Comparison of ENCODE assay signal across 25 mouse cellular contexts in genomic region chr17:6117148-6117725, GRCm38 (mm10). TPM values are rescaled to one million over a fixed set of nuclear protein-coding genes. Genes with fewer than 3 reads are reported as not detected.
DNase-seq lines count a peak whose midpoint lies in the region; ATAC-seq and TF ChIP-seq lines count a peak whose summit lies in the region.
"Had no signal": no experiment of that assay in that cellular context is flagged by ENCODE, and none has a peak within 500 bp of the region (broad histone marks: within the 10 kb centered on the region; RNA-seq: fewer than 3 reads in every experiment).

No protein-coding gene starts in this region.

- no peak for TF ChIP-seq CTCF in kidney, postnatal 0 days (IDR thresholded peaks at IDR 0.05; ENCODE audit: low read depth)
- no peak for TF ChIP-seq CTCF in embryonic fibroblast, embryonic 13.5 days (IDR thresholded peaks at IDR 0.05; ENCODE audit: borderline replicate concordance, insufficient read depth, low read length)

- DNase-seq in cerebellum, postnatal 14 days, result peak; percentile 13 to 56
- peak; percentile 40 for DNase-seq in kidney, postnatal 0 days (ENCODE audit: low spot score)
- no peak for DNase-seq in kidney, postnatal 14 days
- DNase-seq in 3T3-L1 (ENCODE audit: low read depth, low spot score), result peak; percentile 87
- DNase-seq in right cerebral cortex, adult 2 months (ENCODE audit: low spot score in 2 of 2), result no peak
- no peak for DNase-seq in left cerebral cortex, postnatal 10 days (ENCODE audit: extremely low spot score in 1 of 2, low spot score in 2 of 2)
- DNase-seq: adrenal gland, postnatal 10 days; cerebellum, adult 11-12 months; gastrocnemius, adult 2 months; gastrocnemius, postnatal 36 days; heart, adult 2 months; kidney, adult 11 months; kidney, postnatal 36 days; liver, embryonic 13.5 days; lung, adult 18-20 months; lung, postnatal 10 days; midbrain, embryonic 14.5 days; right cerebral cortex, postnatal 4 days had no signal

- no peak overlapping the region for H3K9ac ChIP-seq in kidney, postnatal 0 days (ENCODE audit: low read depth, low read length)
- H3K9ac ChIP-seq: limb, embryonic 15.5 days; liver, embryonic 13.5 days had no signal

- 75% methylated on average over 4 of the region's 4 CpGs for WGBS in kidney, postnatal 0 days

- ATAC-seq in cerebellum, adult (ENCODE audit: insufficient number of reproducible peaks, low FRiP score, low TSS enrichment), result no peak
- no peak for ATAC-seq in kidney, postnatal 0 days (replicated peaks; ENCODE audit: low FRiP score, low read depth)
- ATAC-seq: forebrain, embryonic 16.5 days; hindbrain, embryonic 16.5 days had no signal

- TF ChIP-seq POLR2A in embryonic fibroblast, embryonic 13.5 days (IDR thresholded peaks at IDR 0.05; ENCODE audit: low read depth, low read length), result no peak

- no peak overlapping the region for H3K4me2 ChIP-seq in kidney, postnatal 0 days (ENCODE audit: low read length)
- H3K4me2 ChIP-seq: limb, embryonic 15.5 days; liver, embryonic 13.5 days had no signal

- no peaks in the 10 kb centered on the region for H3K9me3 ChIP-seq in kidney, postnatal 0 days (replicated peaks; ENCODE audit: low read length)
- H3K9me3 ChIP-seq: limb, embryonic 15.5 days; liver, embryonic 13.5 days had no signal

- H3K36me3 ChIP-seq in kidney, postnatal 0 days (ENCODE audit: insufficient read depth, low read length), result peaks cover under 1% of the 10 kb centered on the region; the same call in 1 of the 2 replicates

- 0 out of 2 replicates have a peak, but pooled peaks cover 2% of the 10 kb centered on the region for H3K4me1 ChIP-seq in kidney, postnatal 0 days (replicated peaks; ENCODE audit: insufficient read depth, low read length)
- H3K4me1 ChIP-seq in embryonic fibroblast, embryonic 13.5 days (ENCODE audit: control insufficient read depth, insufficient read depth, low read length), result peaks cover 18% of the 10 kb centered on the region
- H3K4me1 ChIP-seq: liver, embryonic 13.5 days had no signal

- intact Hi-C loops in left cerebral cortex, postnatal 10 days (cut with DNase I), result no loop called here

- H3K27me3 ChIP-seq in kidney, postnatal 0 days (ENCODE audit: insufficient read depth, low read length), result no peaks in the 10 kb centered on the region
- H3K27me3 ChIP-seq: limb, embryonic 15.5 days; liver, embryonic 13.5 days had no signal

- H3K27ac ChIP-seq in kidney, postnatal 0 days, result no peak overlapping the region
- peak overlapping the region; percentile 85 for H3K27ac ChIP-seq in embryonic fibroblast, embryonic 13.5 days (ENCODE audit: insufficient read depth, low read length)
- H3K27ac ChIP-seq: gastrocnemius, adult 2 months; heart, adult 2 months; left cerebral cortex, adult 2 months; limb, embryonic 15.5 days; liver, embryonic 13.5 days had no signal

- no peak overlapping the region for H3K4me3 ChIP-seq in kidney, postnatal 0 days (replicated peaks; ENCODE audit: low read depth, low read length)
- no peak overlapping the region for H3K4me3 ChIP-seq in embryonic fibroblast, embryonic 13.5 days (ENCODE audit: insufficient read depth, low read length)
- H3K4me3 ChIP-seq: gastrocnemius, adult 2 months; heart, adult 2 months; layer of hippocampus, adult 2 months; left cerebral cortex, adult 2 months; limb, embryonic 15.5 days; liver, embryonic 13.5 days had no signal

RNA-seq across cellular contexts. Expression of gene Tulp4, which starts 11.0 kb away (rescaled TPM):
- 43.8 and 57.3 TPM in 2 replicates for polyA plus RNA-seq in kidney, postnatal 0 days (2015; fragmentation: Nextera tagmentation; extraction: Ambion mirVana)
- polyA plus RNA-seq in embryonic fibroblast, embryonic 13.5 days (2011; ENCODE audit: insufficient read length, low read depth, missing spikeins), result 164 and 243 TPM in 2 replicates
- total RNA-seq in left cerebral cortex, postnatal 10 days (2021), result 100 to 1,000 TPM; 296 to 306 TPM

RNA-seq across cellular contexts. Expression of gene Gtf2h5, which starts 37.7 kb away (rescaled TPM):
- polyA plus RNA-seq in kidney, postnatal 0 days (2015; fragmentation: Nextera tagmentation; extraction: Ambion mirVana), result 188 TPM in 2 replicates
- polyA plus RNA-seq in embryonic fibroblast, embryonic 13.5 days (2011; ENCODE audit: insufficient read length, low read depth, missing spikeins), result 69.2 and 75.1 TPM in 2 replicates
- 100 to 1,000 TPM; 167 to 180 TPM for total RNA-seq in left cerebral cortex, postnatal 10 days (2021)

RNA-seq across cellular contexts. Expression of gene Serac1, which starts 37.7 kb away (rescaled TPM):
- 2.2 and 2.4 TPM in 2 replicates for polyA plus RNA-seq in kidney, postnatal 0 days (2015; fragmentation: Nextera tagmentation; extraction: Ambion mirVana)
- polyA plus RNA-seq in embryonic fibroblast, embryonic 13.5 days (2011; ENCODE audit: insufficient read length, low read depth, missing spikeins), result 4.5 and 4.7 TPM in 2 replicates
- total RNA-seq in left cerebral cortex, postnatal 10 days (2021), result 10 to 100 TPM; 14.2 to 17.4 TPM

Comparison
In these comparisons a context has a peak if more than half of its experiments do, and no peak if none do; other contexts are left out.
1. DNase-seq: peak in cerebellum, postnatal 14 days (2 of 2), kidney, postnatal 0 days (single experiment) and 3T3-L1 (single experiment); none in kidney, postnatal 14 days (single experiment), right cerebral cortex, adult 2 months (0 of 2) and left cerebral cortex, postnatal 10 days (0 of 2).